Mouse (Mus musculus) heart, adult 2 months (tissue): ENCODE results near the gene Magi3.

Experiments
- CTCF ChIP-seq: fragments of 200-600 bp; IDR thresholded peaks from 2 replicates; pipeline ENCODE4 v1.8.1; 2022; ENCODE audit warnings: antibody characterized with exemption, mild to moderate bottlenecking, moderate library complexity
- EP300 ChIP-seq: fragments of 200-500 bp; IDR thresholded peaks from 2 replicates; pipeline ENCODE4 v1.6.1; 2011; ENCODE audit warnings: low read depth, low read length, control low read depth; ENCODE audit not compliant: insufficient read depth
- POLR2A ChIP-seq: fragments of 200-500 bp; IDR thresholded peaks from 2 replicates; pipeline ENCODE4 v1.6.1; 2011; ENCODE audit warnings: mild to moderate bottlenecking, low read depth, low read length, control low read depth; ENCODE audit not compliant: insufficient read depth

DNA sequence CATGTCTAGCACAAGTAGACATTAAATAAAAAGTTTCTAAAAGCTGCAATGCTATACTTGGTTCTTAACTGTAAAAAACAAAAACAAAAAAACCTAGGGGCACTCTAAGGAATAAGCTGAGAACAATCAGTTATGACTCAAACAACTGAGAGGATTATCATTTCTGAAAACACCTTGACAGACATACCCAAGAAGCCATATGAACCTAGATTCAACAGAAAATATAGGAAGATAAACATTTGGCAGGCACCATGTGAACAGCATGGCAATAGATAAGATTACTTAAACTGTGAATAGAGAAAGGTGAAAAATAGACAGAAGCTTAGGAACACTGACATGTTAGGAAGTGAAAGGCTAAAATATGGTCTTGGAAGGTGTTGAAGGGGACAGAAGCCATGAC lies 150.8 kb downstream of the Magi3 start:
- no peak for TF ChIP-seq CTCF
- no peak for TF ChIP-seq POLR2A
- no peak for TF ChIP-seq EP300
